Mouse (Mus musculus) kidney, adult 9 months (tissue): Measurements from ENCODE around the gene Mertk.
"Not testable (repeated sequence)": the region's sequence is repeated elsewhere in the genome, so short reads cannot be mapped to it uniquely, and the experiment has no call there.

Experiments used
- DNase-seq: peaks from one replicate; pipeline ENCODE4 v3.0.0; 2022

The Mertk gene

DNA sequence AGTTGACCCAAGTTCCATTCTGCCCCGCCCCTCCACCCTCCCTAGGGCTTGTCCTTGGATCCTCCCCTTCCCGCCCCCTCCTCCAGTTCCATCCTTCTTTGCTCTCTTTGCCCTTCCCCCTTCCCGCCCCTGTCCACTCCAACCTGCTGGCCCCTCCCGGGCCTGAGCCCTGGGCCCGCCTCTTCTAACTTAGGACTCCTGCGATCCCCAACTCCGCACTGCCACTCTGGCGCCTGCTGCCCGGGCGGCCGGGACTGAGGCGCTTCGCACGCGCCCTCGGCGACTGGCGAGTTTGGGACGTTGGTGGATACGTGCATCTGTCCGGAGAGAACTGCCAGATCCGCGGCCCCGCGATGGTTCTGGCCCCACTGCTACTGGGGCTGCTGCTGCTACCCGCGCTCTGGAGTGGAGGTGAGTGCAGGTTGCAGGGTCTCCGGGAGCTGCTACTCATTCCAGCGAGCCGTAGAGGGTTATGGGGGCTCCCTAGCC, at the start of gene Mertk:
Gene Mertk, plus strand, starts transcription at position 264 of the 489 bp plus-strand sequence.
- DNase-seq: peak; percentile 98

GRCm38 (mm10) chr2:128680661-128681060, 18.1 kb upstream of the Mertk start:
- DNase-seq: no peak

- DNase-seq: peak; percentile 89
These were observed 11.7 kb upstream of the Mertk start, which contains the start of gene Anapc1 for GRCm38 (mm10) chr2:128686921-128687557. Gene Anapc1, minus strand, starts transcription at chr2:128687391.

GRCm38 (mm10) chr2:128687558-128688120, 11.1 kb upstream of the Mertk start:
- DNase-seq: no peak

GRCm38 (mm10) chr2:128692336-128692735, 6.4 kb upstream of the Mertk start:
- no peak for DNase-seq

DNA sequence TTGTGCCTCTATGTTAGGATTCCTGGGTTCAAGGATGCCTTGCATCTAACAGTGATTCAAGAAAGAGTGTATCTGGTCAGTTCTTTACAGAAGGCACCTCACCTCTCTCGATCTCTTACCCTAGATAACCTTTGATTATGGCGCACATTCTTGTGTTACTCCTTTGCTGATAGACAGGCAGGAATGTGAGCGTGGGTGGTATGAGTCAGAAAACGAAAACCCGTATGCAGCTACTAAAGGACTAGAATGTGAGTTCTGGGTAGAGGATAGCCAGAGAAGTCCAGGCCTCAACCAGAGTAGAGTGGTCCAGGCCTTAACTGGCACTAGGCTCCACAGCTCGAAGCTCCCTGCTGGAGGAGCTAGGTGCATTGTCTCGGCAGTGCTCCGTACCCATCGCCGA, 6.0 kb upstream of the Mertk start:
- no peak for DNase-seq

DNA sequence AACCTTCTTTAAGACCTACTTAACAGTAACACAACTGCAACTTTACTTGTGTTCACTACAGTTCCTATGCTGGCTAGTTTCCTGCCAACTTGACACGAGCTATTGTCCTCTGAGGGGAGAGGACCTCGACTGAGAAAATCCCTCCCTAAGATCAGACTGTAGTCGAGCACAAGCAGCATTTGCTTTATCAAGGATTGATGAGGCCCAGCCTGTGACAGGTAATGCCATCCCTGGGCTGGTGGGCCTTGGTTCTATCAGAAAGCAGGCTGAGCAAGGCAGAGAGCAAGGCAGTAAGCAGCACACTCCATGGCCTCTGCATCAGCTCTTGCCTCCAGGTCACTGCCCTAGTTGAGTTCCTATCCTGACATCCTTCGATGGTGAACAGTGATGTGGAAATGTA, 5.5 kb upstream of the Mertk start:
- DNase-seq: no peak

- DNase-seq: not testable (repeated sequence)
These were observed 4.9 kb upstream of the Mertk start for GRCm38 (mm10) chr2:128693828-128694227.

- no peak for DNase-seq
These were observed 4.2 kb upstream of the Mertk start for GRCm38 (mm10) chr2:128694548-128694947.

- DNase-seq: peak; percentile 86
These were observed 2.3 kb upstream of the Mertk start for GRCm38 (mm10) chr2:128696426-128696825.

- no peak for DNase-seq
These were observed 1.7 kb upstream of the Mertk start for GRCm38 (mm10) chr2:128697047-128697446.

DNA sequence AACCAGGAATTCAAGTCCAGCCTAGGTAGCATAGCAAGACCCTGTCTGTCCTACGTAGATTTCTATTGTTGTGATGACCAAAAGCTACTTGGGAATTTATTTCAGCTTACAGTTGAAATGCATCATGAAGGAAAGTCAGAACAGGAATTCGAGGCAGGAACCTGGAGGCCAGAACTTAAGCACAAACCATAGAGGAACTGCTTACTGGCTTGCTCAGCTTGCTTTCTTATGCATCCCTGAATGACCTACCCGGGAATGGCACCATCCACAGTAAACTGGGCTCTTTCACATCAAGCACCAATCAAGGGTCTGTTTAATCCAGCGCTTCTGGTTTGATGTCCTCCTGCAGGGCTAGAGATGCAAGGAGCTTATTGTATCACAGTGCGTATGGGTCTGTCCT, 1.2 kb upstream of the Mertk start:
- DNase-seq: no peak

- peak; percentile 93 for DNase-seq
These were observed 540 bp upstream of the Mertk start for GRCm38 (mm10) chr2:128698140-128698692.

DNA sequence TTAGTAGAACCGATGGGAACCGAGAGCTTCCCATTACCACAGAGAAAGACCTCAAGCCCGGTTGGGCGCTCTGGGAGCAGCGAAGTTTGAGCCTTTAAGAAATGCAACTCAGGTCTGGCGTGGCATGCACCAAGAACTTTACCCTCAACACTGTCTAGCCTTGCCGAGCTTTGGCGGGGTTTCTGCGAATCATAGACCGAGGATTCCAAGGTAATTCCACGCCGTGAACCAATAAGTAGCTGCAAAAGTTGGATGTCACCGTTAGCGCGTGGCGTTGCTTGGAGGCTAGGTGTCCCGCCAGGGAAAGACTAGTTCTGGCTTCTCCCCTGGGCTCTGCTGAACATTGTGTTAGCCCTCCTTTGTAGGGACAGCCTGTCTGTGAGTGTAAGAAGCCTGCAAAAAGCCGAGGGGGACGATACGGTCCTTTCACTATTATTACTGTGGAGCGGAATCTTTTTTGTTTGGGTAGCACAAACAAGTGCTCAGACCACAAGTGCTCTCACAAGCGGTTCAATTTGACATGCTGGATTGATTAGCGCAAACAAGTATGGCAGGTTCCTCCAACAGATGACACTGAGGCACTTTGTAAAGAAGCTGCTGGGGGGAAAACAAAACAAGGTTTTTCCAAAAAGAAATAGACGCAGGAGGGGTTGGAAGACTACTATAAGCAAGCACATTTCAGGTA, 587 bp downstream of the Mertk start:
- DNase-seq: peak; percentile 87

GRCm38 (mm10) chr2:128704474-128704873, 5.7 kb downstream of the Mertk start:
- DNase-seq: peak; percentile 72

GRCm38 (mm10) chr2:128709264-128709663, 10.5 kb downstream of the Mertk start:
- DNase-seq: no peak

GRCm38 (mm10) chr2:128710609-128711008, 11.9 kb downstream of the Mertk start:
- peak; percentile 73 for DNase-seq

GRCm38 (mm10) chr2:128712940-128713339, 14.2 kb downstream of the Mertk start:
- DNase-seq: no peak

GRCm38 (mm10) chr2:128713548-128714003, 14.8 kb downstream of the Mertk start:
- peak; percentile 82 for DNase-seq

GRCm38 (mm10) chr2:128714724-128715241, 16.0 kb downstream of the Mertk start:
- DNase-seq: peak; percentile 85

- DNase-seq: peak; percentile 82
These were observed 17.2 kb downstream of the Mertk start for GRCm38 (mm10) chr2:128715979-128716378.

DNA sequence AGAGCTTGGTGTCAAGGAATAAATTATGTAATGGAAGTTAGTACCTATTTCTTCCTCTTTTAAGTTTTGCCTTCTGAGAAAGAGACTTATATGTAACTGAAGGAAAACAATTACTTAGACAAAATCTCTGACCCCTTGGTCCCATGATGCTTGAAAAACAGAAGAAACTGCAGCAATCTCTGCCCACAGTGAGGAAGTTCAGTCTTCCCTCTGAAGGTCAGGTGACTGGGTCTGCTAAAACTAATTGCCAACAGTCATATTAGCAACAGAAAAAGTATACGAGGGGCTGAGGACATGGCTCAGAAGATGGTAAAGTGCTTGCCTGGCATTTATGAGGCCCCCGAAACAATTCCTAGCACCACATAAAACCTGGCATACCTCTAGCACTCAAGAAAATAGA, 20.6 kb downstream of the Mertk start:
- DNase-seq: no peak

GRCm38 (mm10) chr2:128722106-128722710, 23.5 kb downstream of the Mertk start:
- DNase-seq: no peak
